In the genomic region with DNA sequence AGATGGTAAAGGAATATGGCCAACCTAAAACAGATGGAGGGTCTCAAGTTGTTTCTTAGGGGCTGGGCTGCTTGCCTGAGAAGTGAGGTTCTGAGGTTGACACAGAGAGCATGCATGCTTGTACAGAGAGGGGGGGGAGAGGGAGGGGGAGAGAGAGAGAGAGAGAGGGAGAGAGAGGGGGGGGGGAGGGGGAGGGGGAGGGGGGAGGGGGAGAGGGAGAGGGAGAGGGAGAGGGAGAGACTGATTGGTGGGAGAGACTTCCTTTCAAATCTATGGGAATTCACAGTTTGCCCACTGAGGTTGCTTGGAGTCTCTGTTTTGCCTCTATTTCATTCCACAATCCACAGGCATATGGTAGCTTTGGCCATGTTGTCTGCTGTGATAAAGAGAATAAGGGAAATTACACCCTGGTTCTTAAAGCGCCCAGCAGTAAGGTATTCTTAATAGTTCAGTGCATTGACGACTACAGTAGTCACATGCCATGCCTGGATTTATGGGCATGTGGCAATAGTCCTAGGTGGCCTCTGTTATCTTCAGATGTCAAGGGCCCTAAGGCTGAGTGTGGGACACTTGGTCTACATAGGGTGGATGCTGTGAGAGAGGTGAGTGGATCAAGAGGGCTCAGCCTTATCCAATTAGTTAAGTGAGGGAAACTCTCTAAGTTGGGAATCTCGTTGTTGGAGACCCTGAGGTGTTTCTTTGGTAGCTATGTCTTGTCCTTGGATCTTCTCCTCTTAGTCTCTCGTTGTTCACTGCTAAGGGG, we compare ENCODE assay signal across 1 mouse cellular context.
TF ChIP-seq lines count a peak whose summit lies in the region.

No protein-coding gene starts in this region.

TF ChIP-seq in myocyte, 11 proteins besides CTCF, POLR2A, EP300 and RAD21:
- TF ChIP-seq MAX (IDR thresholded peaks at IDR 0.05; ENCODE audit: low read depth): no peak
- no peak for TF ChIP-seq TCF12 (IDR thresholded peaks at IDR 0.05; ENCODE audit: insufficient read depth, poor library complexity, severe bottlenecking)
- no peak for TF ChIP-seq MYOG (IDR thresholded peaks at IDR 0.05; ENCODE audit: control insufficient read depth in 1 of 3, insufficient read depth in 1 of 3, insufficient read length in 2 of 3, low read depth in 2 of 3)
- TF ChIP-seq POLR2AphosphoS2 (IDR thresholded peaks at IDR 0.05; ENCODE audit: insufficient read length, low read depth): no peak
- TF ChIP-seq CEBPB (IDR thresholded peaks at IDR 0.05; ENCODE audit: insufficient read depth, poor library complexity, severe bottlenecking): no peak
- no peak for TF ChIP-seq SRF (IDR thresholded peaks at IDR 0.05; ENCODE audit: control insufficient read depth, insufficient read length, low read depth)
- TF ChIP-seq TCF3 (IDR thresholded peaks at IDR 0.05; ENCODE audit: insufficient read length, low read depth): no peak
- no peak for TF ChIP-seq E2F4 (IDR thresholded peaks at IDR 0.05; ENCODE audit: insufficient read depth)
- no peak for TF ChIP-seq MYOD1 (IDR thresholded peaks at IDR 0.05; ENCODE audit: control insufficient read depth in 1 of 3, insufficient read length in 2 of 3, low read depth in 2 of 3)
- no peak for TF ChIP-seq REST (IDR thresholded peaks at IDR 0.05; ENCODE audit: insufficient read depth, insufficient read length)
